Mouse (Mus musculus) midbrain, embryonic 11.5 days (tissue): ENCODE results near the gene Drd5. TPM values are rescaled to one million over a fixed set of nuclear protein-coding genes. Genes with fewer than 3 reads are reported as not detected.
A peak's percentile ranks its signal among the peaks of the same experiment; 100 is the strongest.

Experiments
- ATAC-seq: fragments of 200-750 bp; cut with Nextera tagmentation; 2 replicates; pipeline ENCODE4 v1.8.0; 2017; ENCODE audit warnings: moderate TSS enrichment, moderate library complexity; ENCODE audit not compliant: low FRiP score
- DNase-seq: peaks from one replicate; pipeline ENCODE4 v3.0.0; 2015; ENCODE audit warnings: low spot score; ENCODE audit errors: missing footprints
- H3K27ac ChIP-seq: fragments of 300-500 bp; sonication (generic); 2 replicates; pipeline ENCODE4 v1.5.1; 2014; ENCODE audit warnings: low read depth, low read length
- H3K27me3 ChIP-seq: fragments of 300-500 bp; sonication (generic); 2 replicates; pipeline ENCODE4 v1.6.1; 2014; ENCODE audit warnings: mild to moderate bottlenecking, low read length, moderate library complexity, mixed read lengths; ENCODE audit not compliant: control insufficient read depth, insufficient read depth
- H3K36me3 ChIP-seq: fragments of 300-500 bp; sonication (generic); 2 replicates; pipeline ENCODE4 v1.6.1; 2014; ENCODE audit warnings: mild to moderate bottlenecking, low read length, moderate library complexity, mixed read lengths; ENCODE audit not compliant: control insufficient read depth, insufficient read depth
- H3K4me1 ChIP-seq: fragments of 300-500 bp; sonication (generic); 2 replicates; pipeline ENCODE4 v1.6.1; 2014; ENCODE audit warnings: low read length; ENCODE audit not compliant: control insufficient read depth, insufficient read depth
- H3K4me2 ChIP-seq: fragments of 300-500 bp; sonication (generic); 2 replicates; pipeline ENCODE4 v1.6.1; 2014; ENCODE audit warnings: mild to moderate bottlenecking, moderate library complexity
- H3K4me3 ChIP-seq: fragments of 300-500 bp; sonication (generic); 2 replicates; pipeline ENCODE4 v1.5.1; 2014; ENCODE audit warnings: low read depth, low read length
- H3K9ac ChIP-seq: fragments of 300-500 bp; sonication (generic); 2 replicates; pipeline ENCODE4 v1.6.1; 2014; ENCODE audit warnings: low read length
- H3K9me3 ChIP-seq: fragments of 300-500 bp; sonication (generic); 2 replicates; pipeline ENCODE4 v1.6.1; 2016; ENCODE audit warnings: low read length; ENCODE audit not compliant: control insufficient read depth
- WGBS: fragments of 180-500 bp; shearing (Covaris S2); extraction: QIAGEN DNeasy Blood & Tissue Kit; methylation state at CpG from one replicate; pipeline ENCODE4 v1.1.7; 2014; 5-methylcytosine and 5-hydroxymethylcytosine counted together
- polyA plus RNA-seq: library from polyadenylated mRNA; unstranded; fragments of >200 nt; fragmentation: Nextera tagmentation; extraction: Ambion mirVana; gene quantifications from 2 replicates; pipeline ENCODE4 v1.2.1, GENCODE M21; 2014

Gene Drd5
- polyA plus RNA-seq, 1 experiment from 2014 or later: 0.11 TPM

GRCm38 (mm10) chr5:38334582-38334981 is 15.4 kb downstream of the Drd5 start:
- H3K27ac ChIP-seq: no peak overlapping the region
- H3K4me1 ChIP-seq: no peaks in the 10 kb centered on the region
- H3K4me3 ChIP-seq: no peak overlapping the region
- ATAC-seq: no peak
- no peak for DNase-seq
- no peaks in the 10 kb centered on the region for H3K9me3 ChIP-seq
- no peaks in the 10 kb centered on the region for H3K27me3 ChIP-seq
- no peak overlapping the region for H3K4me2 ChIP-seq
- no peak overlapping the region for H3K9ac ChIP-seq
- WGBS: 43% methylated on average over 1 of the region's 1 CpGs
- no peaks in the 10 kb centered on the region for H3K36me3 ChIP-seq

- peaks cover 5% of the 10 kb centered on the region for H3K4me1 ChIP-seq
- no peak overlapping the region for H3K27ac ChIP-seq
- no peaks in the 10 kb centered on the region for H3K27me3 ChIP-seq
- WGBS: 63% methylated on average over 3 of the region's 3 CpGs
- no peaks in the 10 kb centered on the region for H3K36me3 ChIP-seq
- no peaks in the 10 kb centered on the region for H3K9me3 ChIP-seq
- no peak overlapping the region for H3K4me2 ChIP-seq
- H3K9ac ChIP-seq: no peak overlapping the region
- no peak for DNase-seq
- peak; percentile 44; the same call in 1 of the 2 replicates for ATAC-seq
- H3K4me3 ChIP-seq: no peak overlapping the region
Observed at GRCm38 (mm10) chr5:38343101-38343500, 23.9 kb downstream of the Drd5 start.

DNA sequence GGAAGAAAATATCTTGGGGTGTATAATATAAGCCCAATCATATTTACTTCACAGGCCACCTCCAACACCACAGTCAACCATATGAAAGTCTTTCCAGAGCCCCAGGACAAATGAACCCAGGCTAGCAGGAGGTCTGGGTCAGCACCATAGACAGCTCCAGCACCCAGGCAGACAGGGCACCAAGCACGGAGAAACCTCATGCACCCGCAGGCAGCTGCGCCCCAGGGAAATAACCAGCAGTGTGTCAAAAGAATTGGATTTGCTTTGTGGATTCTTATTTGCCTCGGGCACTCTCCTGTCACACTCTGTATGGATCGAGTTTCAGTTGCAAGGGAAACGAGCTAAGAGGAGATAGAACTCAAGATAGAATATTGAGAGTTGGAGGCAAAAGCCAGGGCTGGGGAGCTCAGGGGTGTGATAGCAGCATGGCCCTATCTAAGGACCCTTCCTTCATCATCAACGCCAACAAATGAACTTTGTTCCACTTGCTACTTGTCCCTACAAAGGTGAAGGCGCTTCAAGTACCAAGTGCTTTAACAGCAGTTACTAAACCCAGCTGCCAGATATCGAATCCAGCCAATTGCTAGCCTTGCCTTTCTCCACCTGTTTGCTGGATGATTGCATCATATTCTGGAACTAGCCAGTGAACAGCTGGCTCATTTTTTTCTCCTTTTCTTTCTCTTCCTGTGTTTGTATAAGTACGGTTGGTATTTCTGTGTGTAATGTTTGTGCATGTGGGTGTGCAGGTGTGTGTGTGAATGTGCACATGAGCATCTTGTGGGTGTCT is 27.7 kb downstream of the Drd5 start:
- WGBS: 40% methylated on average over 10 of the region's 10 CpGs
- Histone ChIP-seq H3K4me2 (no peak overlapping the region), H3K36me3 (no peaks in the 10 kb centered on the region), H3K27me3 (no peaks in the 10 kb centered on the region), H3K4me1 (peaks cover 20% of the 10 kb centered on the region), H3K27ac (no peak overlapping the region), H3K4me3 (no peak overlapping the region), H3K9me3 (no peaks in the 10 kb centered on the region), H3K9ac (no peak overlapping the region)
- ATAC-seq (no peak), DNase-seq (peak; percentile 87)

DNA sequence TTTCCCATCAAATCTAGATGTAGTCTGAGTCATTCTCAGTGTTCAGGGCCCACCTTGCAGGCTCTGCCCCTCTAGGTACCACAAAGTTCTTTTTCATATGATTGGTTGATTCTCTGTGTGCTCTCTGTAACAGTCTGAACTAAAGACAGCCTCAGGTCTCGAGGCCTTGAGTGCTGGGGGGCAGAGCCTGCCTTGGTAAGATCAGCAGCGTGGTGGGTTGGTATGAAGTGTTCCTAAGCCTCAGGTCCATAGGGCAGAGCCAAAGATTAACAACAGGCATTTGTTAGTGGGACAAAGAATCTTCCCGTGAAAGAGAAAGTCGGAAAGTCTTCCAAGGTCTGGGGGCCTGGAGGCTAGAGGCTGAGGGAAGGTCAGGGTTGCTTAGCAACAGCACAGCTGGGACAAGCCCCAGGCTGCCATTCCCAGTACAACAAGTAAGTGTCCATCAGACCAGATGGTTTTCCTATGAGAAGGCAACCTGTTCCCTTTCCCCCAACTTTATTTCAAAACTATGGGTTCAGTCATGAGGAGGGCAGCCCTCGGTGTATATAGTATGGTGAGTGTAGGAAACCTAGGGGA is 31.3 kb downstream of the Drd5 start:
- Histone ChIP-seq H3K9me3 (no peaks in the 10 kb centered on the region), H3K4me1 (peaks cover 20% of the 10 kb centered on the region), H3K27ac (no peak overlapping the region), H3K27me3 (no peaks in the 10 kb centered on the region), H3K36me3 (no peaks in the 10 kb centered on the region), H3K4me2 (no peak overlapping the region), H3K4me3 (no peak overlapping the region), H3K9ac (no peak overlapping the region)
- DNase-seq: peak; percentile 91
- 16% methylated on average over 5 of the region's 5 CpGs for WGBS
- peak; percentile 87 for ATAC-seq

DNA sequence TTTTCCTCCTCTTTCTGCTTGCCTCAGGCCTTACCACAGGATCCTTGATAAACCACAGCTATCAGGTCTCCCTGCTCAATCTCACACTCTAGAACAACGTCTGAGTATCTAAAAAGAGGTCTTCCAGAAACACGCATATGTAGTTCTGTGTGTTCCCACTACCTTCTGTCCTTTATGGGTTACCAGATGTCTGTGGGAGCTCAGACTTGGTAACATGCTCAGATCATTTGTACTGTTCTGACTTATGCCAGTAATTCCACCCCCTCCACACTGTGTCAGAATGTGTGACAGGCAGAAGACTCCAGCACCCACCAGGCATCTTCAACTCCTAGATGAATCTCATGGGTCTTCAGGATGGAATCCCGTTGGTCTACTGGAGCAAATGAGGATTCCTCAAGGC is 37.8 kb downstream of the Drd5 start:
- ATAC-seq: no peak
- WGBS: 87% methylated on average over 3 of the region's 3 CpGs
- H3K27me3 ChIP-seq: no peaks in the 10 kb centered on the region

DNA sequence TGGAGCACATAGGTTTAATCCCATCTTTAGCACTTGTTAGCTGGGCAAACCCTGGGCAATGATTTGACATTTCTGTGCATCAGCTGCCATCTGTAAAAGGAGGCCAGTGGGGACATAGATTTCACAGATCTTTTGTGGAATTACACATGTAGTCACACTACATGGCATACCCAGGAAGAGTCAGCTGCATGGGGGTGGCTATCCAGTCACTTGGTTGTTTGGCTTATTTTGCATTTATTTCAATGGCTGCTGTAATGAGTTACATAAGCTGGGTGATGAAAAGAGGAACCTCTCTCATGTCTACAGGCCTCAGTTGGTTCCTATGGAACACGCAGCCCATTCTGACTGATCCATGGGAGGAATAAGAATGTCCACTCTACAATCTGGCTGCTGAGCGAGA is 40.5 kb downstream of the Drd5 start:
- Histone ChIP-seq H3K4me2 (no peak overlapping the region), H3K9me3 (no peaks in the 10 kb centered on the region), H3K4me1 (no peaks in the 10 kb centered on the region), H3K9ac (no peak overlapping the region), H3K27ac (no peak overlapping the region), H3K36me3 (no peaks in the 10 kb centered on the region), H3K27me3 (no peaks in the 10 kb centered on the region), H3K4me3 (no peak overlapping the region)
- no peak for DNase-seq
- 80% methylated on average over 2 of the region's 2 CpGs for WGBS
- no peak for ATAC-seq

More for the DNA sequence above, 37.8 kb downstream of the Drd5 start:
- no peak for DNase-seq
- Histone ChIP-seq H3K9ac (no peak overlapping the region), H3K4me2 (no peak overlapping the region), H3K4me3 (no peak overlapping the region), H3K36me3 (no peaks in the 10 kb centered on the region), H3K4me1 (no peaks in the 10 kb centered on the region), H3K27ac (no peak overlapping the region), H3K9me3 (no peaks in the 10 kb centered on the region)

DNA sequence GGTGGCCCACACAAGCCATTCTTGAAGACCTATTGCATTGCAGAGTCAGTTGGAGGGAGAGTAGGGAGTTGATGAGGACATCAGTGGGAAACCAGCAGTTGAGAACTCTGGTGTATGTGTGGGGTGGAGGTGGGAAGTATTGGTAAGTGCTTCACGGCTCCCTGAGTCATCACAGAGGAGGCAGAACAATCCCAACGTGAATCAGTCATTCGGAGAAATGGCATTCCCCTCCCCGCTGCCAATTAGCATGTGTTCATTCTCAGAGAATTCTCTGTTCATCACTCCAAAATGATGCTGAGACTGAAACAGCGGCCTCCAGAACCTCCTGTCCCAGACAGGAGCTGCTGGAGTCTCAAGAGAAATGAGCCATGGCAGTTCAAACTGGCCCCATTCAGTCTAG is 45.2 kb downstream of the Drd5 start:
- no peak overlapping the region for H3K4me3 ChIP-seq
- H3K4me1 ChIP-seq: peaks cover 7% of the 10 kb centered on the region; the same call in 1 of the 2 replicates
- no peak overlapping the region for H3K27ac ChIP-seq
- no peaks in the 10 kb centered on the region for H3K36me3 ChIP-seq
- DNase-seq: no peak
- no peak overlapping the region for H3K4me2 ChIP-seq
- H3K9ac ChIP-seq: no peak overlapping the region
- H3K27me3 ChIP-seq: no peaks in the 10 kb centered on the region
- H3K9me3 ChIP-seq: no peaks in the 10 kb centered on the region
- WGBS: 76% methylated on average over 5 of the region's 5 CpGs
- ATAC-seq: no peak

- ATAC-seq: no peak
- WGBS: 45% methylated on average over 2 of the region's 2 CpGs
- DNase-seq: no peak
Observed at GRCm38 (mm10) chr5:38365521-38365920, 46.4 kb downstream of the Drd5 start.

GRCm38 (mm10) chr5:38366650-38367470 is 47.7 kb downstream of the Drd5 start:
- H3K36me3 ChIP-seq: no peaks in the 10 kb centered on the region
- H3K9ac ChIP-seq: no peak overlapping the region
- no peaks in the 10 kb centered on the region for H3K9me3 ChIP-seq
- H3K4me2 ChIP-seq: peak overlapping the region; percentile 43
- H3K27ac ChIP-seq: no peak overlapping the region
- peaks cover 7% of the 10 kb centered on the region; the same call in 1 of the 2 replicates for H3K4me1 ChIP-seq
- H3K4me3 ChIP-seq: peak overlapping the region; percentile 9
- ATAC-seq: peak; percentile 74
- 9% methylated on average over 18 of the region's 18 CpGs for WGBS
- no peaks in the 10 kb centered on the region for H3K27me3 ChIP-seq
- DNase-seq: peak; percentile 90

More at GRCm38 (mm10) chr5:38365521-38365920, 46.4 kb downstream of the Drd5 start:
- Histone ChIP-seq H3K27ac (no peak overlapping the region), H3K27me3 (no peaks in the 10 kb centered on the region), H3K9ac (no peak overlapping the region), H3K9me3 (no peaks in the 10 kb centered on the region), H3K4me3 (no peak overlapping the region), H3K4me1 (peaks cover 7% of the 10 kb centered on the region; the same call in 1 of the 2 replicates), H3K36me3 (no peaks in the 10 kb centered on the region), H3K4me2 (no peak overlapping the region)
